13 mouse cellular contexts compared by ENCODE assay signal in the genomic region with DNA sequence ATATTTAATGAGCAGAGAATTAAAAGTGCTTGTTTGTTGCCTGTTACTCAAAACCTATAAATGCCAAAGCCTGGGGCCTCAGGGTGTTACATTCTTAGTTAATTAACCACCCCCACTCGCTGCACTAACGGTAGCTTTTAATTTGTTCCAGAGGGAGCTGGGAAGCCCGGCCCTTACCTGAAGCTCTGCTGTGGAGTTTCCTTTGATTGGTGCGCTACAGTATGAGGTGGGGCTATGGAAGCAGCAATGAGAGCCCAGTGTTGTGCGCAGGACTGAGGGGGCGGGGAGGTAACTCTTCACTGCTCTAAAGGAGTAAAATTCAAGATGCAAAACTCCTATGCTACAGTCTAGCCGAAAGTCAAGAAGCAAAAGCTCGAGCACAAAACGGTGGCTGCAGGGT. TPM values are rescaled to one million over a fixed set of nuclear protein-coding genes. Genes with fewer than 3 reads are reported as not detected.
DNase-seq lines count a peak whose midpoint lies in the region; TF ChIP-seq lines count a peak whose summit lies in the region.
"Had no signal": no experiment of that assay in that cellular context is flagged by ENCODE, and none has a peak within 500 bp of the region (broad histone marks: within the 10 kb centered on the region; RNA-seq: fewer than 3 reads in every experiment).

No protein-coding gene starts in this region.

- no peaks in the 10 kb centered on the region for H3K27me3 ChIP-seq in E14TG2a.4 (ENCODE audit: insufficient read depth, low read length)
- H3K27me3 ChIP-seq: hindbrain, embryonic 15.5 days; lung, embryonic 15.5 days had no signal

- H3K4me1 ChIP-seq in E14TG2a.4 (replicated peaks; ENCODE audit: low read depth, low read length), result peaks cover 99% of the 10 kb centered on the region

- TF ChIP-seq CTCF in E14TG2a.4 (conservative IDR thresholded peaks at IDR 0.05; ENCODE audit: low read length), result no peak

- peak overlapping the region; percentile 42 for H3K4me3 ChIP-seq in E14TG2a.4 (replicated peaks; ENCODE audit: low read length)
- H3K4me3 ChIP-seq: hindbrain, embryonic 15.5 days; lung, embryonic 15.5 days; midbrain, embryonic 12.5 days had no signal

- peak; percentile 37 for DNase-seq in embryo, embryonic 11 days
- DNase-seq in embryo, embryonic 10 days (ENCODE audit: low spot score), result no peak
- DNase-seq in forelimb bud, embryonic 11.5 days (ENCODE audit: low read depth, low spot score), result peak; percentile 77
- peak; percentile 63 to 70 for DNase-seq in kidney, postnatal 36 days
- DNase-seq in cerebellum, adult 11 months, result no peak
- DNase-seq in adrenal gland, adult (ENCODE audit: inconsistent age in 2 of 2, low spot score in 1 of 2), result no peak
- DNase-seq in adrenal gland, postnatal 10 days, result no peak
- DNase-seq: cerebellum, adult 9-11 months; thymus, postnatal 36 days had no signal

- H3K36me3 ChIP-seq in E14TG2a.4 (ENCODE audit: insufficient read depth, low read length), result peaks cover 22% of the 10 kb centered on the region; the same call in 1 of the 2 replicates
- H3K36me3 ChIP-seq: hindbrain, embryonic 15.5 days; lung, embryonic 15.5 days; midbrain, embryonic 12.5 days had no signal

- no peaks in the 10 kb centered on the region for H3K9me3 ChIP-seq in E14TG2a.4 (ENCODE audit: low read length)
- H3K9me3 ChIP-seq: hindbrain, embryonic 15.5 days; lung, embryonic 15.5 days; midbrain, embryonic 12.5 days had no signal

RNA-seq across cellular contexts. Expression of a gene that starts 32.0 kb away (rescaled TPM):
- total RNA-seq in adrenal gland, postnatal 10 days (2021), result 1 to 10 TPM; 3.9 to 4.7 TPM

RNA-seq across cellular contexts. Expression of a gene that starts 43.9 kb away (rescaled TPM):
- 10 to 100 TPM; 36.5 to 37.3 TPM for total RNA-seq in adrenal gland, postnatal 10 days (2021)

Comparison
In these comparisons a context has a peak if more than half of its experiments do, and no peak if none do; other contexts are left out.
1. DNase-seq: peak in embryo, embryonic 11 days (single experiment), forelimb bud, embryonic 11.5 days (single experiment) and kidney, postnatal 36 days (2 of 2); none in embryo, embryonic 10 days (single experiment), cerebellum, adult 11 months (single experiment), adrenal gland, adult (0 of 2) and adrenal gland, postnatal 10 days (single experiment).